Mouse (Mus musculus) lung, adult 18-20 months (tissue): ENCODE data around the gene Hsf2bp.
A peak's percentile ranks its signal among the peaks of the same experiment; 100 is the strongest.
"Not testable (repeated sequence)": the region's sequence is repeated elsewhere in the genome, so short reads cannot be mapped to it uniquely, and the experiment has no call there.

Source experiments
- DNase-seq, 2 experiments: peaks; one replicate each; pipeline ENCODE4 v3.0.0; 2022; ENCODE audit warnings: mixed read lengths in 2 of 2

The Hsf2bp gene

DNA sequence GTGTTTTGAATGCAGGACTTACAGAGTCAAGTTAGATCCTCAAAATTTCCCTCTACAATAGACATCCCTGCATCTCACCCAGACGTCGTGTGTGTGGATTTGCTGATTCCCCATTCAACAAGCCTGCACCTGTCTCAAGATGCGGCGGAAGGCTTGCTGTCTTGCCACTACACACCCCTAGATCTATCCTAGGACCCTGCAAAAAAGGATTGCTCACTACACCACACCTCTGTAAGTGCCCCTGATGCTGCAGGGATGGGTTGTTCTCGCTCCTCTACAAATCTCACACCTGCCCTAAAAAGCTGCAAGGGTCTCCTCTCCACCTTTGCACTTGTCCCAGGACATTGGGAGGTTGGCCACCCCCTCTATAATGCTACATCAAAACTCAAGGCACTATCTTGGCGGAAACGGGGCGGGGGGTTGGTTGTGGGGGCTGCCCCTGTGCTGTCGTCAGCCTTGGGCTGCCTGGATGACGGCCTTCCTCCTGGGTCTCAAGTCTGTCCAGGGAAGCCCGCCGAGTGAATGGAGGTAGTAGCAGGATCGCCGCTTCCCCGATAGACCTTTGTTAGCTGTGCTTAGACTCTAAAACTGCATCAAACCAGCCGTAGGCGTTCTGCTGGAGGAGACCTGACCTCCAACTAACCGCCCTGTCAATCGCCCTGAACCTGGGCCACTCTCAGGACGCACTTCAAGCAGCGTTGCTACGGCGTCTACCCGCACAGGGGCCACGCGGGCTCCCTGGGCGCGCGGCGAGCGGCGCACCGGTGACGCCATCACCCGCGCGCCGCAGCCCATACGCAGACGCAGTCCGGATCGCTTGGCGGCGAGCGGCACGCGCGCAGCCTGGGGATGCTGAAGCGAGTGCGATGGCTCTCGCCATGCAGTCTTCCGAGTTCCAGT is at the start of gene Hsf2bp, which contains the start of gene Rrp1b:
Gene Hsf2bp (minus strand): TSS at position 741 of the 900 bp plus-strand sequence.
Gene Rrp1b (plus strand): TSS at position 492 of the 900 bp plus-strand sequence.
- peak; percentile 61 for DNase-seq

DNA sequence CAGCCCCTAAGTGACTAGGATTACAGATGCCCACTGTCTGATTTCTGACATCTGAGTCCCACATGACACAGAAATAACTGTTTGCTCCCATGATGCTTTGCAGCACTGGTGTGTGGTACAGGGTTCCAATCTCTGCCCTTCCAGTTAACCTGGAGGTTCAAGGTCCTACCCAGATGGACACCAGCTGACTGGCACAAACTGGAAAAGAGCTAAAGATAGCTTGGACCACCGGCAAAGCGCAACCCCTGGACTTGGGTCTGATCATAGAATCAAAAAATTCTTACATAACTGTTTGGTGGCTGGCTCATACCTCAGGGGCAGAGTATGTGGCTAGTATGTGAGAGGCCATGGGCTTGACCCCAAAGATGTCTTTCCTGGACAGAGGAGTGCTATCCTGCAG is 47.2 kb upstream of the Hsf2bp start:
- DNase-seq, result no peak

DNA sequence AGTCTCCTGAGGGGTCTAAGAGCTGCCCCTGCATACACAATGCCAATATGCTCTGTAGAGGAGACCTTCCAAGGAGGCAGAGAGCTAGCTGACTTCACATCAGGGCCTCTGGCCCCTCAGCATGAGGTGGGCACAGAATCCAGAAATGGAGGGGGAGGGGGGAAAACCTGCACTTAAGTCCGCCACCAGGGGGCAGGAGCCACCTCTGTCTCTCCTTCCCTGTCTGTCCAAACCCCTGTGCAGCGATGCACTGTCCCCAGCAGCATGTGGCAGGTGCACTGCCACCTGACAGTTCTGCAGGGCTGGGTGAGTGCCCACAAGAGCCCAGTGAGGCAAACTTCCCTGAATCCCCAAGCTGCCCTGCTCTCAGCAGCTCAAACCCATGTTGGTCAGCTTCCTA is 39.0 kb upstream of the Hsf2bp start:
- peak in 1 of 2 experiments; percentile 21 for DNase-seq

DNA sequence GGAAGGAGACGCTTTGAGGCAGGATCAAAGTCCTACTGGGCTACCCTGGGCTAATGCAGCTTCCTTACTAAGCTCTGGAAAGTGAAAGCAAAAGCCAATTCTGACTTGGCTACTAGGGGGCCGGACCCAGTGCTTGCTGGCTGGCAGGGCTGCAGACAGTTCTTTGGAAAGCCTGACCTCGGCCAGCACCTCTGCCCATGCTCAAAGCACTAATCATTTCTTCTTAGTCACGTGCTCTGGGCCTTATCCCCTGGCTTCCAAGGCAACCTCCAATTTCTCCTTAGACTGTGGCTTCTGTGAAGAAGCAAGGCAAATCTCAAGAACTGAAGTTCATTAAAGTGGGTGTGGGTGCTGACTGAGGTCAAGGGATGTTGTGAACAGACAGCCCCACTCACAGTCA is 38.5 kb upstream of the Hsf2bp start:
- DNase-seq, result no peak

DNA sequence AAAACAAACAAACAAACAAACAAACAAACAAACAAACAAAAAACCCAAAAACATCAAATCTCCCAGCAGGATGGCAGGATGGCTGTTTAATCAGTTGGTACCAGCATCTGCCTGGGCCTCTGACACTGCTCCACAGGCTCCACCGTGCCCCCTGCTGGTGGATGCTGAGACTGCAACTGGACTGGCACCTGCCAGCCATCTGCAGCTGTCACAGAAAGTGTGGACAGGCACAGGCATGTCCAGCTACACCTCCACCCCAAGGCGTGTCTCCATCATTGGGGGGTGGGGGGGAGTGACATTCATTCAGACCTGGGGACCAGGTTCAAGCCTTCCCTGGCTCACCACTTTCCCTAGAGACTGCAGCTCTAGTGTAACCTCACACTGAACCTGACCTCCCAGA is 37.2 kb upstream of the Hsf2bp start:
- DNase-seq, result peak; percentile 75 to 83

DNA sequence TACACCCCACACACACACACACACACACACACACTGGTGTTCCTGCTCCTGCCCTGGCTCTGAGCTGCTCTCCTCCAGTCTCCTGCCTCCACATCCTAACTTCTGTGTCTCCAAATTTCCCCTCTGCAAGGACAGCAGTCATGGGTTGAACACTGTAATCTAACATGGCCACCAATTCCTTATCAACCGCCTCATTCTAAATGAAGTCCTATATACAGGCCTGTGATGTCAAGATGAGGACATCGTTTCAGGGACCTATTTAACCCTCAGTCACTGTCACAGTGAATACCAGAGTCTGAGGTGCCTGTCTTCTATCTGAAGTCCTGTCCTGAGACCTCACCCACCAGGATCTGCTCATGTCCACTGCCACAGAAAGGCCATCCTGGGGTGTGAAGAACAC is 32.7 kb upstream of the Hsf2bp start:
- no peak for DNase-seq

DNA sequence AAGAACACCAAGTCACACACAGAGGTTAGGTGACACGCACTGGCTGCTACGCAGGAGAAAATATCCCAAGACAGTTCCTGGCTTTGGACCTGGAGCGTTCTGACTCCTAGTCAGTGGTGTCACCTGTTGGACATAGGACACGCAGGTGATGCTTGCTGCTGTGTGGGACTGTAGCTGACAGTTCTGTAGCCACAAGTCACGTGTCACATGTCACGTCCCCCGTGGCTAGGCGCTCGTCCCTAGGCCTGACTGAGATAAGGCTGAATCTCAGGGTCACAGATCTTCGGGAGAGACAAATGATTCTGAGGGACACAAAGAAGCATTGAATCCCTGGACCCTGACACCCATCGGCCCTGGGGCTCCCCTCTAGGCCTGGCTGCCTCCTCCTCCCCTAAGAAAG is 32.2 kb upstream of the Hsf2bp start:
- DNase-seq, result no peak

DNA sequence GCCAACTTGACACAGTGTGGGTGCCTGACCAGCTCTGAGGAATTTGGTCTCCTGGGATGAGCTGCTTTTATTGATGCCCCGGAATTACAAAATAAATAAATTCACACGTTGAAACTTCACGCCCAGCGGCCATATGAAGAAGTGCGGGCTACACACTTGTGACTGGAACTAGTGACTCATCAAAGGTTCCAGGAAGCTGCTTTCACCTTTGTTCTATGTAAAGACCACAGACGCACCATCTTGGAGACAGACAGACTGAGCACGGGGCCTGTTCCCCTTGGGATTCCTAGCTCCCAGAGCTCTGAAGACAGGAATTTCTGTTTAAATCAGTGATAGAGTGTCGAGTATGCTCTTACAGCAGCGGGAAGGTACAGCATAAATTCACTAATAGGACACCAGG is 31.4 kb upstream of the Hsf2bp start:
- no peak for DNase-seq

DNA sequence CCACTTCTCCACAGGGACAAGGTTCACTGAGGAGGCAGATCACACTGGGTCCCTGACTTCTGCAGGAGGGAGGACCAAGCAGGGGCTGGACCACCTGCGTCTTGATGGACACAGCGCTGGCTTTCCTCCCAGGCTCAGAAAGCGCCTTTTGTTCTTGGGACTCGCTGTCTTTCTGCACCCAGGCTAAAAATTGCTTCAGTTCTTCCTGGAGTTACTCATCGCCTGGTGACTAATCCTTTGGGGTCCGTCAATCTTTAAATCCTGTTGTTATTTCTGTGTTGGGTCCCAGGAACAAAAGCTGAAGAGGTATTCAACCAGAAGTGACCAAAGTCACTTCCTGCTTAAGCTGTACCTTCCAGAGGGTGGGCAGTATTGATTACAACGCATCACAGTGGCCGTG is 28.6 kb upstream of the Hsf2bp start:
- DNase-seq, result not testable (repeated sequence)

DNA sequence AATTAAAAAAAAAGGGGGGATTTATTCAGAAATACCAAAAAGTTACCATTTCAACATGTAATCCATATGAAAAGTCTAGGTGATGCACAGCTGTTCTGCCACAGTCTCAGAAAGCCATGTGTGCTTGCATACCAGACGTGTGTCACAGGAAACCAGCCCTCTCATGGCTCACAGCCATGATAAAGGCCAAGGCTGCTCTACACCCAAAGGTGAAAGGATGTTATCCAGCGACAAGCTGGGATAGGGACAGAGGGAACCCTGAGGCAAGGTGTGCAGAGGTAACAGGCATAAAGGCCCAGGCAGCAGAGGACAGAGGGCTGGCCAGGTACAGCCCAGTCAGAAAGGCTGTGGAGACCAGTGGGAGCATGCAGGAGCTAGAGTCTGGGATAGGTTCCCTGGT is 27.5 kb upstream of the Hsf2bp start:
- no peak for DNase-seq

DNA sequence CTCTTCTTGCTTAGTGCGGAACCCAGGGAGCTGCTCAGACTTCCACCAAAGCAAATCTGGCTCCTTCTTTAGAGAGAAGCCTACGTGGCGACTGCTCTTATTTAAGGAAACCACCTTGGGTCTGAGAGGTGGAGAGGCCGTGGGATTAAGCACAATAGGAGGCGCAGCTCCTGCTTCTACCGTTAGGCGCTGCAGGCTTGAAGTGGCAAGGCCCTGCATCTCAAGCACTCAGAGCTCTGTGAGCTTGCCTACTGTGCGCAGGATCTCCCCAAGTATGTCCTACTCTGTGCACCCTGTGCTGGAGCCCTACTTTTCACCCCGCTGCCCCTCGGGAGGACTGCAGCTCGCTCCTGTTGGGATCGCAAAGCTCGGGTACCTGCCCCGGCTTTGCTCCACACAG is 25.1 kb upstream of the Hsf2bp start:
- DNase-seq, result no peak

DNA sequence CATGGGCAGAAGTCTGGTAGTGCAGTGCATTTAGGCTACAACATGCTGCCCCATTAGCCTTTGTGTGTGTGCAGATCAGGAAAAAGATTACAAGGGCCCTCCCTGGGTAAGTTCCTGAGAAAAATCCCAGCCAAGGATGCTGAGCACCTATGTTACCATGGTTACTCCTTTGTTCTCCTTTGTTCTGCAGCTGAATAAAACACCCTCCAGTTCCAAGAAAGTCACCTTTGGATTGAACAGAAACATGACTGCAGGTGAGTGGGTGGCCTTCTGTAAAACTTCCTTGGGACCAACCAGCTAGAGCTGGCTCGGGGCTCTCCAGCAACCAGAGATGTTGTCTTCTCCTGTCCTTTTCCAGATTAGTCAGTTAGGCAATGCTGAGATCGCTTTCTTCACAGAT is 22.9 kb upstream of the Hsf2bp start:
- DNase-seq, result no peak

DNA sequence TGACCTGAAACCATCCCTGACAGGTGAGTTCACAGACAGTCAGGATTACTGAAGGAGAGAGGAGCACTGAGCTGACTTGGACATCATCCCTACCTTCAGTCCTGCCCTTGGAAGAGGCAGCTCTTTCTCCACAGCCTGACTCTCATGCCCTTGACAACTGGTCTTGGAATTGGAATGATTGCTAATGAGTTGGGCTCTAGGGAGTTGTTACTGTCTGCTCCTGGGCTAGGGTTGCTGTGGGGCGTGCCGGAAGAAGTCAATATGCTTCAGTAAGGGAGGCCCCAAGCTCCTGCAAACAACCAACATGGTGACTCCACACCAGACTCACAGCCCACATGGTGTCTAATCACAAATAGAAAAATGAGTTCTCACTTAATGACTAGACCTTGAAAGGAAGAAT is 21.7 kb upstream of the Hsf2bp start:
- DNase-seq, result no peak

DNA sequence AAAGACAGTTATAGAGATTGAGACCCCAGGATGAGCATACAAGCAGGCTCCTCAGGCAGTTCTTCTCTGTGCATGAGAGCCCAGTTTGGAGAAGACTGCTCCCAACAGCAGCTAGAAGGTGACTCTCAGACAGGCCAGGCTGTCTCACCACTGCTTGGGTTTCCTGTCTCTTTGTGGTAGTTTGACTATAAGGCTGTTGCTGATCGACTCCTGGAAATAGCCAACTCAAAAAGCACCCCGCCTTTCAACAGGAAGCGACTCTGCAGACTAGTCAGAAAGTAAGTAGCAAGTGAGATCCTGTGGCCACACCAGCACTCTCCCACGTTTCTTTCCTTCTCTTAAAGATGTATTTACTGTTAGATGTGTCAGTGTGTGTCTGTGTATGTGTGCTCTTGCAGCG is 17.5 kb upstream of the Hsf2bp start:
- no peak for DNase-seq

DNA sequence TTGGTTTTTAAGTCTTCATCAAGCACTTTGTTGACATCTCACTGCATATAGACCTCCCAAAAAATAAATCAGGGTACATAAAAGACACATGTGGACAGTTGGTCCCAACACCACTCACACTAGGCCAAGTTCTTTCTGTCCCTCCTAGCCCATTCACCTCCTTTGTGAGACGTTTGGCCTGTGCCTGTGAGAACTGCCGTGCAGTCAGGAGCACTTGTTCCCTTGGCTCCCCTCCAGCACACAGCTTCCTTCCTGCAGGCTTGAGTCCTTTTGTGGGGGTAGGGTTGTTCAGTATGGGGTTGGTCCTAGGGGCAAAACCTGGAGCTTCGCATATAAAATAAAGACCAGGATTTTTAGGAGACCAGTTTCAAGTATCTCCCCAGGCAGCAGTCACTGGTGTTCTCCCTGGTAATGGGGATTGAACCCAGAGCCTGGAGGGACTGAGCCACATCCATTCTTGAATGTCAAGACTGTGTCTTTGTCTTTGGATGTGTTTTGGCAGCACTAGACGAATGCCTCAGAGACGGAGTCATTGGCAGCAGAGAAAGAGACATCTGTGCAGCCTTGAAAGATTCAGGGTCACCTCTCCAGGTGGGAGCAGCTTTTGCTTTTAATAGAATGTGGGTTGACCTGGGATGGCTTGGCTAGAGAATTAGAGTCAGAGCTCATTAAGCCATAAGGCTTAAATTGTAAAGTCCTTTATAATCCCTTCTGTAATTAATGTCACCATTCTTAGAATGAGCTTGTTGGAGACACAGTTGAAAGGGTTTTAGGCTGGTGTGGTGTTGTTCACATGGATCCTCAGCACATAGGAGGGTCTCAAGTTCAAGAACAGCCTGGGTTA is 16.3 kb upstream of the Hsf2bp start:
- peak; percentile 20 to 35 for DNase-seq

DNA sequence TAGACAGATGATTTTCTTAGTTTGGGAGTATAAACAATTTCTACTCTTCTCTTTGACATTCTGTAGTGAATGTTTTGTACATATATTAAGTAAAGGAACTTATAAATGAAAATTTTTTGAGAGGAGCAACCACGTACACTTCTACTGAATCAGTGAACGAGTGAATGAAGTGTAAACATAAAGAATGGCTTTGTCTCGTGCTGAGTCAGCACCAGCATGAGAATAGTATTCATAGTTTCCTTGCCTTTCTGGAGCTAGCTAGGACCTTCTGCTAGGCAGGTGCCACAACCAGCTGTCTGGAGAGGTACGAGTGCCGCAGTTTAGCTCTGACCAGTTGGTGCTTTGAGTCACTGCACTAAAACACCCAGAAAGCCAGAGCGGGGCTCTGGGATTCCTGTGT is 14.5 kb upstream of the Hsf2bp start:
- DNase-seq, result no peak

DNA sequence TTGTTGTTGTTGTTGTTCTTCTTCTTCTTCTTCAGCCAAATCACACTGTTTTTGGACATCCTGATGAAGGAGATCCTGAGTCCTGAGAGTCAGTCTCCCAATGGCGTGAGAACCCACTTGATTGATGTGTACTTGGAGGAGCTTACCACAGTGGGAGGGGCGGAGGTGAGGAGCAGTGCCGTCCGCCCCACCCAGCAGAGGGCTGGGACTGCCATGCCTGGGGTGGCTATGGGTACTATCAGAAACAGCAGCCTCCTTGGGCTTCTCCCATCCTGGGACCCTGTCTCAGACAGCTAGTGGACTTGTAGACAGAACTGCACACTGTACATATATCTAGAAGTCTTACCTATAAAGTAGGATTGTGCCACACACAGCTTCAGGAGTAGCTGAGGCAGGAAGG is 13.8 kb upstream of the Hsf2bp start:
- no peak for DNase-seq

DNA sequence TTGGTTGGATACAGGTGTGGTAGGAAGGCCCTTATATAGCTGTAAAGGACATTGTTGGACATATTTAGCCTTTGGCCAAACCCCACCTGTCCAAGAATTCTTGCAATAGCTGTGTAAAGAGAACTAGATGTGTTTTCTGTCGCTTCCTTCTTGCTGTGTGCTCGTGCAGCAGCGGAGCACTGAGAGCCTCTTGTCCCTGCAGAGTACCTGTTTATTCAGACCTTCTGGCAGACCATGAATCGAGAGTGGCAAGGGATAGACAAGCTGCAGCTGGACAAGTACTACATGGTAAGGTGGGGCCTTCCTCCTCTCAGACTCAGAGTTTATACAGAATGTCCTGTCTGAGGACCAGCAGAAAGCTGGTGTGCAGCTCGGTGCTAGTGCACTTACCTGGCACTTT is 12.2 kb upstream of the Hsf2bp start:
- DNase-seq, result no peak

DNA sequence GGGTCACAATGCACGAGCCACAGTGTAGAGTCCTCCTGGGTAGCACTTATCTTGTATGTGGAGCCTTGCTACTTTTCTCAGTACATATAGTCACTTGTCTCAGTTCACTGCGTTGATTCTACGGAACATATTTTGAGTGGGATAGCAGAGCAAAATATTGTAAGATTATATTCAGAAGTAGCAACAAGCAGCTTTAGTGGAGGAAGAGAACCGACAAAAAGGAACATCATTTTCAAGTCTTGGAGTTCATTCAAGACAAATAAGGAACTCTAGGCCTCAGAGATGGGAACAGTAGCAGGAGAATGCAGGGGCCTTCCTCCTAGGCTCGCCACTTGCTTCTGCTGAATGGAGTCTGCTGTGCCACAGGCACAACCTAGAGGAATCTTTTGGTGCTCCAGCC is 10.4 kb upstream of the Hsf2bp start:
- no peak for DNase-seq

DNA sequence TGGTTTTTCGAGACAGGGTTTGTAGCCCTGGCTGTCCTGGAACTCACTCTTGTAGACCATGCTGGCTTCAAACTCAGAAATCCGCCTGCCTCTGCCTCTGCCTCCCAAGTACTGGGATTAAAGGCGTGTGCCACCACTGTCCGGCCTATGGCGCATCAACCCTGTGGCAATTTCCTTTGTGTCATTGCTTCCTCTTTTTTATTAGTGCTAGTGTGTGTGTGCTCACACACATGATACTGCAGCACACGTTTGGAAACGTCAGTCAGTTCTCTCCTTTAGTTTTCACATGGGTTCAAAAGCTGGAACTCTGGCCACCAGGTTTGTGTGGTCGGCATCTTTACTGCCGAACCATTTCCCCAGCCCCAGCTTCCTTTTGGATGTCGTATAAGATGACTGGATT is 4.1 kb upstream of the Hsf2bp start:
- DNase-seq, result no peak

DNA sequence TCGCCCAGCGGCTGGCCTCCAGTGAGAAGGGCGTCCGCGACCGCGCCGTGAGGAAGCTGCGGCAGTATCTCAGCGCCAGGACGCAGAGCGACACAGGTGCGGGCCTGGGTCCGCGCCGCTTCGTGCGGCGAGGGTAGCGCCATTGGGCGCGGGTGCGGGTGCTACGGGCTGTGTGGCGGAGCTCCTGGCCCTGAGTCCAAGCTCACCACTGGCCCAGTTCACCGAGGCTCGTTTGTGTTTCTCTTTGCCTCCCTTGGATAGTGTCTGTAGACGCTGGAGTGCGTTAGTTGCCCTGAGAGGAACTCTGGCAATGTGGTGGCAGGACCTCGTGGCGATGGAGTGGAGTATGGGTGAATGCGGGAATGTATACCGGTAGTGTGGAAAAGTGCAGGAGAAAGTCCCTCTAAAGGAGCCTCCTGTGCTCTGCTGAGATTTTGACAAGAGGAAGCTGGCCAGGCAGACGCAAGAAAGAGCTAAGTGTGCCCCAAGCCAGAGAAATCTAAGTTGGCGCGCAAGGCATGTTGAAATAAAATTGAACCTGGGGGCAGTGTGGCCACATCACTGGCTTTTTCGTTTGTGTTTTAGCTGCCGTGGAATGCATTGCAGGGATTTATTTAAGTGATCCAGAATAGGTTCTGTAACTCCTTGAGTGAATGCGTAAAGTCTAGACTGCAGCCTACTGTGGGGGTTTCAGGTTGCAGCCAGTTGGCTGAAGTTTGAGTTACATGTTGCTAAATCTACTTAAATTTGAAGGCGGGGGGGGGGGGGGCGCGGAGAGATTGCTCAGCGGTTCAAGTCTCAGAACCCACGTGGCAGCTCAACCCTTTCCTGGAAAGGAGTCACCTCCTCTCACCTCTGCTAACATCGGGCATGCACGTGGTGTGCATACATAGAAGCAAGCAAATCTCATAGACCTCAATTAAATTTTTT is 625 bp upstream of the Hsf2bp start:
- peak in 1 of 2 experiments; percentile 7 for DNase-seq

DNA sequence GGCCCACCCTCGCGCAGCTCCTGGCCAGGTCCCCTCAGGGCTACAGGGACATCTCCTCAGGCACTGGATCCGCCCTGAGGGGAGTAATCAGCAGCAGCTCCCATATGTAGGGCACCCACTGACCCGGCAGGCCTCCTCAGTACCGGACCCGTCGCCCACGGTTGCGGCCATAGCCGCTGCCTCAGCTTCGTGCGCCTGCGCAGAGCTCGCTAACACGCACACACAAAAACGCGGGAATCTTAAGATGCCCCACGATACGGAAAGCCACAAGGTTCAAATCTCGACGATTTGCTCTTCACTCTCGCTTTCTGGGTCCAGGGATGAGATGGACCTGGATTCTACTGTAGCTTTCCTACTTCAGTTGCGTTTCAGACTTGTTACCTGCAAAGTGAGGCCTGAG is 1.8 kb downstream of the Hsf2bp start:
- no peak for DNase-seq

DNA sequence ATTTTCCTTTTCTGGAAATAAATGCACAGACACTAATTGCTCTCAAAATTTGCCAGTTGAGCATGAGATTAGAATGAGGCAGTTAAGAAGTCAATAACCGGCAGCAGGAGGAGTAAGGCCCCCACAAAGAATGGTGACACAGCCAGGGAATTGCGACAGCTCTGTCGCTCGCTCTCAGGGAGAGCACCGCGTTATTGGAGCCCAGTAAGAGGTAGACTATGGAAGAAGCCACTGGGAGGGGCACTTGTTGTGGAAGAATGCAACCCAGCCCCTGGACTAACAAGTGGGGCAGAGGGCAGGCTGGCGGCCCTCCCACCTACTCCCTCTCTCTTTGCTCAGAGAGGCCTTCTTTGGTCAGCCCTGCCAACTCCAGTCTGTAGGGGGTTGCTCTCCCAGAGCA is 4.5 kb downstream of the Hsf2bp start:
- no peak for DNase-seq
